Mouse (Mus musculus) ES-Bruce4 (cell line): ENCODE data around the gene Smyd1.

Experiments used
- CTCF ChIP-seq: IDR thresholded peaks from one replicate; pipeline ENCODE4 v1.8.1; 2011; ENCODE audit warnings: low read depth, low read length
- EP300 ChIP-seq: IDR thresholded peaks from 2 replicates; pipeline ENCODE4 v1.6.1; 2011; ENCODE audit warnings: low read depth, low read length; ENCODE audit not compliant: insufficient read depth
- POLR2A ChIP-seq: IDR thresholded peaks from one replicate; pipeline ENCODE4 v1.8.1; 2011; ENCODE audit warnings: low read length; ENCODE audit not compliant: insufficient read depth

GRCm38 (mm10) chr6:71259166-71259565, 62.9 kb downstream of the Smyd1 start:
- TF ChIP-seq CTCF: no peak
- no peak for TF ChIP-seq POLR2A
- TF ChIP-seq EP300: no peak
